Mouse (Mus musculus) midbrain, embryonic 15.5 days (tissue): ENCODE measurements around the gene Ksr2. TPM values are rescaled to one million over a fixed set of nuclear protein-coding genes. Genes with fewer than 3 reads are reported as not detected.

ENCODE experiments used
- ATAC-seq: fragments of 200-750 bp; cut with Nextera tagmentation; replicated peaks from 2 replicates; pipeline ENCODE4 v1.8.0; 2017; ENCODE audit warnings: moderate TSS enrichment
- H3K27ac ChIP-seq: fragments of 300-500 bp; sonication (generic); 2 replicates; pipeline ENCODE4 v1.5.1; 2015; ENCODE audit warnings: mild to moderate bottlenecking, inconsistent platforms
- H3K27me3 ChIP-seq: fragments of 300-500 bp; sonication (generic); replicated peaks from 2 replicates; pipeline ENCODE4 v1.6.1; 2015; ENCODE audit warnings: inconsistent platforms
- H3K36me3 ChIP-seq: fragments of 300-500 bp; sonication (generic); replicated peaks from 2 replicates; pipeline ENCODE4 v1.6.1; 2015; ENCODE audit warnings: inconsistent platforms
- H3K4me1 ChIP-seq: fragments of 300-500 bp; sonication (generic); 2 replicates; pipeline ENCODE4 v1.6.1; 2015; ENCODE audit warnings: inconsistent platforms
- H3K4me2 ChIP-seq: fragments of 300-500 bp; sonication (generic); 2 replicates; pipeline ENCODE4 v1.6.1; 2015; ENCODE audit warnings: inconsistent platforms, mild to moderate bottlenecking, moderate library complexity
- H3K4me3 ChIP-seq: fragments of 300-500 bp; sonication (generic); 2 replicates; pipeline ENCODE4 v1.5.1; 2015; ENCODE audit warnings: mild to moderate bottlenecking, inconsistent platforms
- H3K9ac ChIP-seq: fragments of 300-500 bp; sonication (generic); 2 replicates; pipeline ENCODE4 v1.6.1; 2015; ENCODE audit warnings: mild to moderate bottlenecking, inconsistent platforms
- H3K9me3 ChIP-seq: fragments of 300-500 bp; sonication (generic); 2 replicates; pipeline ENCODE4 v1.6.1; 2016; ENCODE audit warnings: inconsistent platforms
- WGBS: fragments of 180-500 bp; shearing (Covaris S2); methylation state at CpG from one replicate; pipeline ENCODE4 v1.1.7; 2015; ENCODE audit warnings: mixed read lengths; 5-methylcytosine and 5-hydroxymethylcytosine counted together
- polyA plus RNA-seq: library from polyadenylated mRNA; unstranded; fragments of >200 nt; fragmentation: Nextera tagmentation; extraction: Ambion mirVana; gene quantifications from 2 replicates; pipeline ENCODE4 v1.2.1, GENCODE M21; 2015

Ksr2 gene
- polyA plus RNA-seq, 1 experiment from 2014 or later = 10.2 TPM

DNA sequence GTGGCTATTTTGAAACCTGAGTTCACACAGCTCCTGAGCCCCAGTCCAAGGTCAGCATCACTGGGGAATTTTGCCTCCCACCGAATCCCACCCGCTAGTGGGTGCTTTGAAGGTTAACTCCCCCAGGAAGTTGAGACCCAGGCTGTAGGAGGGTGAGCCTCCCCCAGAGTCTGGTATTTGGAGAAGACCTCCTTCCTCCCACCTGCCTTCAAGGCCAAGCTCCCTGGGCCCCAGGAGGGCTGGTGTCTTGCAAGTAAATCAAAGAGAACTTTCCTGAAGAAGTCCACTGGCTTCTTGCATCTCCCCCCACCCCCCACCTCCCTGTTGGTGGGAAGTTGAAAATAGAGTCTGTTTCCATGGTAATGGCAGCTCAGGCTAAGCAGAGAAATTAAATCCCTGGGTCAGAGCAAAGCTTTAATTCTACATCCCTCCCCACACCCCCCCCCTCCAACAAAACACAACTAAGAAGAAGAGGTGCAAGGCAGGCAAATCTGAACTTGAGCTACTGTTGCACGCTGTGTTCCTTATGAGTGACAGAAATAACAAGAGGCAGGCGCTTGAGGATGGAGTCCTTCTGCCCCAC, 274.1 kb downstream of the Ksr2 start:
- Histone ChIP-seq H3K27ac (peak overlapping the region; percentile 35; the same call in 1 of the 2 replicates), H3K9ac (no peak overlapping the region), H3K4me1 (peaks cover 22% of the 10 kb centered on the region), H3K9me3 (no peaks in the 10 kb centered on the region), H3K36me3 (no peaks in the 10 kb centered on the region), H3K4me3 (no peak overlapping the region), H3K4me2 (no peak overlapping the region), H3K27me3 (no peaks in the 10 kb centered on the region)
- ATAC-seq = peak; percentile 37; the same call in 1 of the 2 replicates
- WGBS = 19% methylated on average over 4 of the region's 4 CpGs

DNA sequence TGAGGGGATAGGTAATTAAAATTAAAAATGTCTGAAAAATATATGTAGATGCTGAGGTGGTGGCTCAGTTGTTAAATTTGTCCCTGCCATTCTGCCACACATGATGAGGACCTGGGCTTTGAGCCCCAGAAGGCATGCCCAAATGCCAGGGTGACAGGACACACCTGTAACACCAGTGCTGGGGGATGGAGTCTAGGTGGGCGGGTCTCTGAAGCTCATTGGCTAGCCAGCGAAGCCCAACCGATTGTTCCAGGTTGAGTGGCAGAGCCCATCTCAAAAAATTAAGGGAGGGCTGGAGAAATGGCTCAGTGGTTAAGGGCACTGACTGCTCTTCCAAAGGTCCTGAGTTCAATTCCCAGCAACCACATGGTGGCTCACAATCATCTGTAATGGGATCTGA, 274.9 kb downstream of the Ksr2 start:
- H3K36me3 ChIP-seq = no peaks in the 10 kb centered on the region
- no peak for ATAC-seq

DNA sequence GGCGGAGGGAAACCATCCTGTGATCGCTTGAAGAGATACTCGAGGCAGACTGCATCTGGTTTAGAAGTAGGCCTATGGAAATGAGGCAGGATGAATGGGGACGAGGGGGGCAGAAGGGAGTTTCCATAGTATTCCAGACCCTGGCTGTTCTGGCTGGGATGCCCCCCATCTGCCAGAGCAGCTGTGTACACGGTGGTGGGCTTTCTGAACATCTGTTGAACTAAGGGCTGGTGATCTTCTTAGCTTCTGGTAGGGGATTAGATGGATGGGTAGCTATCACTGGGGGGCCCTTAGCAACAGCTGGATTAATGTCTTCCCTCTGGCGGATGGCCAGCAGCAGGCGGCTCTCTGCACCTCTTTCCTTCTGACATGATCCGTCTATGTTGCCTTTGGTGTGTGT, 276.0 kb downstream of the Ksr2 start:
- H3K4me1 ChIP-seq = peaks cover 22% of the 10 kb centered on the region
- H3K27me3 ChIP-seq = no peaks in the 10 kb centered on the region
- no peak overlapping the region for H3K9ac ChIP-seq
- no peak for ATAC-seq
- H3K27ac ChIP-seq = no peak overlapping the region
- H3K9me3 ChIP-seq = no peaks in the 10 kb centered on the region
- no peaks in the 10 kb centered on the region for H3K36me3 ChIP-seq
- no peak overlapping the region for H3K4me2 ChIP-seq
- no peak overlapping the region for H3K4me3 ChIP-seq
- WGBS = 28% methylated on average over 8 of the region's 8 CpGs

More for the DNA sequence above, 274.9 kb downstream of the Ksr2 start:
- Histone ChIP-seq H3K27ac (no peak overlapping the region), H3K4me2 (no peak overlapping the region), H3K4me3 (no peak overlapping the region), H3K4me1 (peaks cover 22% of the 10 kb centered on the region), H3K9ac (no peak overlapping the region), H3K9me3 (no peaks in the 10 kb centered on the region), H3K27me3 (no peaks in the 10 kb centered on the region)
- WGBS = 40% methylated on average over 3 of the region's 3 CpGs

DNA sequence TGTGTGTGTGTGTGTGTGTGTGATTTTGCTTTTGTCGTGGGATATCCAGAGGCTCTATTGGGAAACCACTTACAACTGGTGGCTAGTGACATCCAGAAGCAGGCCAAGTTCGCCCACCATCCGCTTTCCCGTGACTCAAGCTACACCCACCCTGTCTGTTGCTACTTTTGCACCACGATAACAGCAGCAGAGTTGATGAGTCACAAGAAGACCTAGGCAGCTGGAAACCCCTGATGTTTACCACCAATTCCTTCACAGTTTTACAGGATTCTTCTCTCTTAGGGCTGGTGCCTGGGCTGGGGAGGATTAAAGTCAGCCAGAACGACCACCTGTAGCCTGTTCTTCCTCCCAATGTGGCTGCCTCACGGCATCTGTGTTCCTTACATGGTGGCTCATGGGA, 277.5 kb downstream of the Ksr2 start:
- H3K27me3 ChIP-seq = no peaks in the 10 kb centered on the region
- H3K27ac ChIP-seq = no peak overlapping the region
- ATAC-seq = no peak
- no peaks in the 10 kb centered on the region for H3K9me3 ChIP-seq
- H3K9ac ChIP-seq = no peak overlapping the region
- no peaks in the 10 kb centered on the region for H3K36me3 ChIP-seq
- whole genome bisulfite sequencing = 77% methylated on average over 7 of the region's 7 CpGs
- peaks cover 22% of the 10 kb centered on the region for H3K4me1 ChIP-seq
- H3K4me3 ChIP-seq = no peak overlapping the region
- H3K4me2 ChIP-seq = no peak overlapping the region

DNA sequence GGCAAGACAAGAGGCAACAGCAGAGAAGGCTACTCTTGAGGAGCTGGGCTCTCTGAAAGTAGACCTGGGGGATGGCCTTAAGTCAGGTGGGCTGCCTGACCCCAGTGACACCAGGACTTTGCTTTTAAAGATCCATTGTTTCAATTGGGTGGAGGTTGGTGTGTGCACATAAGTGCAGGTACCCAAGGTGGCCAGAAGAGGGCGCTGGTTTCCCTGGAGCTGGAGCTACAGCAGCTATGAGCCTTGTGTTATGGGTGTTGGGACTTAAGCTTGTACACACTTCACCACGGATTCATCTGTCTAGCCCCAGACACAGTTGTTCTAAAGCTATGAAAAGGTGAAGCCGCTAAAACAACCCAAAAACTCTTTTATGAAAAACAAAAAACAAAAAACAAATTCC, 279.8 kb downstream of the Ksr2 start:
- no peak for ATAC-seq
- no peak overlapping the region for H3K27ac ChIP-seq
- no peak overlapping the region for H3K4me2 ChIP-seq
- no peaks in the 10 kb centered on the region for H3K27me3 ChIP-seq
- no peaks in the 10 kb centered on the region for H3K9me3 ChIP-seq
- WGBS = 74% methylated on average over 3 of the region's 3 CpGs
- H3K9ac ChIP-seq = no peak overlapping the region
- H3K4me3 ChIP-seq = no peak overlapping the region
- H3K36me3 ChIP-seq = no peaks in the 10 kb centered on the region
- peaks cover 6% of the 10 kb centered on the region; the same call in 1 of the 2 replicates for H3K4me1 ChIP-seq

DNA sequence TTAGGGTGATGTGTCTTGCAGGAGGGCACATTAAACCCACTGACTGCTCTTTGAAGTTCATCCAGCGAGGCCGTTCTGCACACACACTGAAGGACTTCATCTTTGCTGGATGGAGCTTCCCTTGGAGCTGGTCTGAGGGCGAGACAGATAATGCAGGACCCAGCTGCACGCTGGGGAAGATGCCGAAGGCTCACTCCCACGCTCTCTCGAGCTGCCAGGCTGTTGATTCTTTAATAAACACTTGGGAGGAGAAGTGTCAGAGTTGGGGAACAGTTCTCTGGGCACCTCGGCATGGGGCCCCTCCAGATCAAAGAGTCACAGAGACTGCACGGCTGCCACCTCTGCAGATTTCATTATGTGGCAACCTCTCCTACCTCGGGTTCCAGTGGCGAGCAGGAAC, 280.8 kb downstream of the Ksr2 start:
- no peak overlapping the region for H3K27ac ChIP-seq
- H3K36me3 ChIP-seq = no peaks in the 10 kb centered on the region
- ATAC-seq = no peak
- H3K4me2 ChIP-seq = no peak overlapping the region
- H3K9ac ChIP-seq = no peak overlapping the region
- H3K4me3 ChIP-seq = no peak overlapping the region
- no peaks in the 10 kb centered on the region for H3K27me3 ChIP-seq
- no peaks in the 10 kb centered on the region for H3K9me3 ChIP-seq
- WGBS = 66% methylated on average over 11 of the region's 11 CpGs
- H3K4me1 ChIP-seq = peaks cover 6% of the 10 kb centered on the region; the same call in 1 of the 2 replicates

DNA sequence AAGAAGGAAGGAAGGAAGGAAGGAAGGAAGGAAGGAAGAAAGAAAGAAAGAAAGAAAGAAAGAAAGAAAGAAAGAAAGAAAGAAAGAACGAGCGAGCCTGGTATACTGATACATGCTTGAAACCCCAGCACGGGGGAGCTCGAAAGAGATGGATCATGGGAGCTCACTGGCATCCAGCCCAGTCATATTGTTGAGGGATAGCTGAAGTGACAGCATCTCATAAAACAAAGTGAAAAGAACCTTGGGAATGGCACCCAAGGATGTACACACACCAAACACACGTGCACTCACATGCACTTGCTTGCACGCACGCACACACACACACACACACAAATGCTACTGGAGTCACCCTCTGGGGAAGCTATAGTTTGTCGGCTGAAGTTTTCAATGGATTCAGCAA, 282.6 kb downstream of the Ksr2 start:
- H3K27ac ChIP-seq = no peak overlapping the region
- no peaks in the 10 kb centered on the region for H3K4me1 ChIP-seq
- no peak for ATAC-seq
- H3K9ac ChIP-seq = no peak overlapping the region
- H3K9me3 ChIP-seq = no peaks in the 10 kb centered on the region
- no peak overlapping the region for H3K4me2 ChIP-seq
- H3K36me3 ChIP-seq = no peaks in the 10 kb centered on the region
- no peak overlapping the region for H3K4me3 ChIP-seq
- WGBS = 79% methylated on average over 8 of the region's 8 CpGs
- no peaks in the 10 kb centered on the region for H3K27me3 ChIP-seq

DNA sequence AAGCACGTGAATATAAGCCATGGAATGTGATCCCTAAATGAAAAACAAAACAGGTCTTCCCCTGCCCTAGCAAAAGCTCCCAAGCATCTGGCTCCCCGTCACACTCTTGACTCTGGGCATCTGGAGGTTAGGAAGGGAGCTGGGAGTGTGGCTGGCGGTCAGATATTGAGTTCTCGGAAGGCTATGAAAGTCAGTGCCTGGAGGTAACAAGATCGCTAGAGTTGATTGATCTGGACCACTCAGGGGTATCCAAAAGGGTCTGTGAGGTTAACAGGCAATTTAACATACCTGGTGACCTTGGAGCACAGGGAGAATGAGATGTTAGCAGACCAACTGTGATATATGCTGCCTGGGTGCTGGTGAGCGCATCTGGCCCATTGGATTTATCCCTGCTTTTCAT, 283.8 kb downstream of the Ksr2 start:
- Histone ChIP-seq H3K9me3 (no peaks in the 10 kb centered on the region), H3K36me3 (no peaks in the 10 kb centered on the region), H3K27me3 (no peaks in the 10 kb centered on the region), H3K4me2 (no peak overlapping the region), H3K4me3 (no peak overlapping the region), H3K27ac (no peak overlapping the region), H3K9ac (no peak overlapping the region), H3K4me1 (no peaks in the 10 kb centered on the region)
- 74% methylated on average over 6 of the region's 6 CpGs for WGBS
- ATAC-seq = no peak

DNA sequence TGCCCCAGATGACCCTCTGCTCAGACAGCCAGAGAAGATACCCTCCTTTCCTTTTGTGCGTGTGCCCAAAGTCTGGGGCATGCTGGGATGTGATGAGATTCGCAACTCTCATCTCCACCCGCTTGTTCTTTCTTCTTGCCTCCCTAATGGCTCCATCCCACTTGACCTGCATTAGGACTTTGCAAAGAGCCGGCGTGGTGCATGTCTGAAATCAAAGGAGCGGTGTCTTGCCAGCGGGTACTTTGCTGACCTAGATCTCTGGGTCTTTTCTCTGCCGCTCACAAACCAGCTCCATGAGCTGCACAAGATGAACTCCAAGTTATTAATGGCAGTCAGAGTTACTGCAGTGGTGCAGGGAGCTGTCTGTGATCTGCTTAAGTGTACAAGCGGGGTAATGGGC, 290.6 kb downstream of the Ksr2 start:
- H3K9ac ChIP-seq = no peak overlapping the region
- H3K27ac ChIP-seq = no peak overlapping the region
- no peak overlapping the region for H3K4me3 ChIP-seq
- H3K4me2 ChIP-seq = no peak overlapping the region
- ATAC-seq = peak; percentile 42
- H3K36me3 ChIP-seq = peaks cover 7% of the 10 kb centered on the region; the same call in 1 of the 2 replicates
- peaks cover 8% of the 10 kb centered on the region; the same call in 1 of the 2 replicates for H3K4me1 ChIP-seq
- no peaks in the 10 kb centered on the region for H3K9me3 ChIP-seq
- 74% methylated on average over 9 of the region's 9 CpGs for WGBS
- no peaks in the 10 kb centered on the region for H3K27me3 ChIP-seq

DNA sequence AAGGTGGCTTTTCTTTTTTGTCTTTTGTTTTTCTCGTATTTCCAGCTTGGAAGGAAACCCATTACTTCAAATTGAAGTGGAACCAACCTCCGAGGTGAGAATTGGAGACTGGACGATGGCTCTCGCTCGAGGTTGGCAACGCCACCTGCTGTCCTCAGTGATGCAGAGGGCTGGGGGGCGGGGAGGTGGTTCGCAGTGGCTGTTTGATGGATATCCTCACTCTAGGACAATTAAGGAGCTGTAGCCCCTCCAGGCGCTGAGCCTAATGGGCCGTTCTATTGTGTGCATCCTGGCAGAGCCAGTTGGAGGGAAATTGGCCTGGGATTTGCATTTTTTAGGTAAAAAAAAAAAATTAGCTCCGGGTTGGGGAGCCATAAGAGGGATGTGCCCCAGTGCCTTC, 292.8 kb downstream of the Ksr2 start:
- peaks cover 7% of the 10 kb centered on the region; the same call in 1 of the 2 replicates for H3K36me3 ChIP-seq
- H3K27me3 ChIP-seq = no peaks in the 10 kb centered on the region
- no peak overlapping the region for H3K27ac ChIP-seq
- no peak for ATAC-seq
- no peaks in the 10 kb centered on the region for H3K9me3 ChIP-seq
- H3K4me1 ChIP-seq = peaks cover 8% of the 10 kb centered on the region; the same call in 1 of the 2 replicates
- WGBS = 27% methylated on average over 11 of the region's 11 CpGs
- H3K4me3 ChIP-seq = no peak overlapping the region
- no peak overlapping the region for H3K9ac ChIP-seq
- no peak overlapping the region for H3K4me2 ChIP-seq

DNA sequence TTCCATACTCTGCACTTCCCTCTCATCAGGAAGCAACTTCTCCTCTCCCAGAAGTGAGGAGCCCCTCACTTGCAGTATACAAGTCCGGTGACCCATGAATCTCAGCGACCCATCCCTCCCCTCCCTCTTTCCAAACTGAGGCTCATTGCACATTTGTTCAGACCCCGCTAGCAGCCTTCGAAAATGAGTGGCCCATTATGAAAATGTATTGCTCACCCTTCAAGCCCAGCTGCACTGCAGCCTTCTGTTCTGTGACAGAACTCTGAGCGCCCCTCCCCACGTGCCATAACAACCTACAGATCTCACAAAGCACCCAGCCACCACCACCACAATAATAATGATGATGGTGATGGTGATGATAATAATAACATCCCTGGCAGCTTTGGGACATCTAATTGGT, 295.5 kb downstream of the Ksr2 start:
- Histone ChIP-seq H3K27me3 (no peaks in the 10 kb centered on the region), H3K9ac (no peak overlapping the region), H3K4me2 (no peak overlapping the region), H3K36me3 (peaks cover 7% of the 10 kb centered on the region; the same call in 1 of the 2 replicates), H3K9me3 (no peaks in the 10 kb centered on the region), H3K4me3 (no peak overlapping the region), H3K4me1 (peaks cover 8% of the 10 kb centered on the region; the same call in 1 of the 2 replicates), H3K27ac (no peak overlapping the region)
- WGBS = 62% methylated on average over 6 of the region's 6 CpGs
- ATAC-seq = no peak

DNA sequence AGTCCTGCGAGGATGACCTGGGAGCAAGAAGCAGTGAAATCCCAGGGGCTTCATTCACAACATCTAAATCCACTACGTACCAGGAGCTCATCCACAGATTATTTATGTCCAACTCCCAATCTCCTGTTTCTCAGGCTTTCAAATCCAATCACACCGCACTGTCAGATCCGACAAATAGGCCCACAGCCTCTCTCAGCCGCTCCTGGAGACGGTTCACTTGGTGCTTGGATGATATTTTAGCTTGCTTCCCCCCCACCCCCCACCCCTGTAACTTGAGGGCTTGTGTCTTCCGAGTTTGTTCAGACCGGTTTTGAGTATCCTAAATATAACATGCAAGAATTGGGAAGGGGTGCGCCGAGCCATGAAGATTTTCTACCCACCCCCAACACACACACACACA, 297.8 kb downstream of the Ksr2 start:
- Histone ChIP-seq H3K27ac (no peak overlapping the region), H3K9me3 (no peaks in the 10 kb centered on the region), H3K36me3 (peaks cover 7% of the 10 kb centered on the region; the same call in 1 of the 2 replicates), H3K4me1 (peaks cover 6% of the 10 kb centered on the region; the same call in 1 of the 2 replicates), H3K4me3 (no peak overlapping the region), H3K9ac (no peak overlapping the region), H3K27me3 (no peaks in the 10 kb centered on the region), H3K4me2 (no peak overlapping the region)
- 80% methylated on average over 10 of the region's 10 CpGs for WGBS
- no peak for ATAC-seq

DNA sequence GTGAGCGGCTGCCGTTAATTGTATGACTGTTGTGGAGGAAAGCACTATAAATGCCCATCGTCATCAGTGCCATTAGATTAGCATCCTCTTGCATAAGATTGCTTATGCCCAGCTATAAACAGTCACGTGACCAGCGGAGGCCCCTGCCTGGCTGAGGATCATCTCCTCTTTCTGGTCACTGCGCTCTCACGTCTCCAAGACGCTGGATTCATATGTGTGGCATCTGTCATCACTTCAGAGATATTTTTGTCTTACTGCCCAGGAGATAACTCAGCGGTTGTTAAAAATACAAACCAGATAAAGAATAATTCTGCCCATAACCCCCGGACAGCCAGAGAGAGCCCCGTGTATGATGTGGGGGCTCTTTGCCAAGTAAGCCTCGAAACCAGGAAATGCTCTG, 298.4 kb downstream of the Ksr2 start:
- Histone ChIP-seq H3K4me3 (no peak overlapping the region), H3K9me3 (no peaks in the 10 kb centered on the region), H3K4me1 (0 out of 2 replicates have a peak, but pooled peaks cover 2% of the 10 kb centered on the region), H3K27me3 (no peaks in the 10 kb centered on the region), H3K4me2 (no peak overlapping the region), H3K27ac (0 out of 2 replicates have a peak overlapping the region, but pooled peaks have one; percentile 7), H3K36me3 (peaks cover 7% of the 10 kb centered on the region; the same call in 1 of the 2 replicates), H3K9ac (no peak overlapping the region)
- ATAC-seq = no peak
- WGBS = 73% methylated on average over 12 of the region's 12 CpGs
